Mouse (Mus musculus): ENCODE measurements around the gene Olfr478. TPM values are rescaled to one million over a fixed set of nuclear protein-coding genes. Genes with fewer than 3 reads are reported as not detected.

Gene Olfr478
- not detected in 2 replicates for polyA plus RNA-seq (2012; rRNA removed)

DNA sequence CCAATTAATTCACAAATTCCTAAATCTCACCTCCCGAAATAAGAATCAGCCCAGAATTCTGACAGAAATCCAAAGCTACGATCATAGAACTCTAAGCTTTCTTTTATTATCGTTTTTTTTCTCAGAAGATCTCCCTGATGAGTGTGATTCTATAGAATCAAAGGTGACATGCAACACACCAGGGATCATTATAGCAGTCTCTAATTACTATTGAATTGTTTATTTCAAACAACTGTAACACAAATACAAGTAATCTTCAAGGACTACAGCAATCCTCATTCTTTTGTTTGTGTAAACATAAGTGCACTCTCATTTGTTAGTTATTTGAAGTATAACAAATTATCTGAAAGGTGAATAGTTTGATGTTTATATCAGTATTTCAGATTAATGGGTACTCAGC is at the start of gene Olfr478:
Olfr478 (minus strand) TSS at position 101 of the 400 bp plus-strand sequence.

DNA sequence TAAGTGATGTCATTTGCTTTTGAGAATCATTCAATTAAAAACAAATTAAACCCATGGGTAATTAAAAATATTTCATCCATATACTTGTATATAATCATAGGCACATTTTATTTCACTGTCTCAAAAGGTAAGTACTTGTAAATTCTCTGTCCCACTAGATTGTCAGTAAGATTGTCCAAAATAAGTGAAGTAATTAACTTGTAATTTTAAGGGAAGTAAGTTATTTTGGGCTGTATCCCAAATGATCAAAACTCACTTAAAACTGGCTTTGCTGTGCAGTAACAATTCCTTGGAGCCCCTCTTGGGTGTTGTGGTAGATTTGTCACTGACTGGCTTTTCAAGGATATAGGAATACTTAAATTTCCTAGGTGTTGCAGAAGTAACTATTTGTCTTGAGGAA is 45.8 kb upstream of the Olfr478 start, which contains the start of gene Olfr481:
Olfr481 (plus strand) TSS at position 301 of the 400 bp plus-strand sequence.

DNA sequence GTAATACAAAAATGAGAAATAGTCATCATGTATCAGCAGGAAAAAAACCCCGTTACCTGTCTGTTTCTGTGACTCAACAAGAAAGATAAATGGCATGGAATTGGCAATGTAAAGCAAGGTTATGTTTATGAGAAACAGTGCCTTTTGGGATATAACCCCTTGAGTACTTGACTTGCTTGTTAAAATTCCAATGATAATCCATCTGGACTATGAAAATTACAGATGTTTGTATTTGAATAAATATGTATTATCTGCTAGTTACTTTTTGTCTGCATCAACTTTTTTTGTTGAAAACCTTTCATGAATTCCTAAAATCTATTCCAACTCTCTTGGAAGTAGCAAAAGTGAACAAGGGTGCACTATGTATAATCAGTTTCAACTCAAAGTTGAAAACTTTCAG is 33.5 kb upstream of the Olfr478 start, which contains the start of gene Olfr480:
Olfr480 (minus strand) TSS at position 101 of the 400 bp plus-strand sequence.

DNA sequence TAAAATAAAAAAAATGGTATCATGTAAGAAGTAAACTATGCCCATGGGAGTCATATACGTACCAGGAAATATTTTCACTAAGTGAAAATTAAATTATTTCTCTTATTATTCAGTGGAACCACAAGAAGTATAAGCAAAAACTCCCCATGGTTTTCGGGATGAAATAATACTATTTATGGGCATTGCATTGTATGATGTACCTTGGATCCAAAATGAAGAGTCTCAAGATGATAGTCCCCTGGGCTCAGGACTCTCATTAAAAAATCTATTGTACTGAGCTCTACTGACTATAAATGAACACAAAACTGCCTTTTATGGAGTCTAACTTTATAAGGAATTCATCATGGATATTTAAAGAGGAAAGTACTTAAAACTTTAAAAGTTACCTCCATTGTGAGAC is 16.6 kb upstream of the Olfr478 start, which contains the start of gene Olfr479:
Olfr479 (plus strand) TSS at position 301 of the 400 bp plus-strand sequence.

DNA sequence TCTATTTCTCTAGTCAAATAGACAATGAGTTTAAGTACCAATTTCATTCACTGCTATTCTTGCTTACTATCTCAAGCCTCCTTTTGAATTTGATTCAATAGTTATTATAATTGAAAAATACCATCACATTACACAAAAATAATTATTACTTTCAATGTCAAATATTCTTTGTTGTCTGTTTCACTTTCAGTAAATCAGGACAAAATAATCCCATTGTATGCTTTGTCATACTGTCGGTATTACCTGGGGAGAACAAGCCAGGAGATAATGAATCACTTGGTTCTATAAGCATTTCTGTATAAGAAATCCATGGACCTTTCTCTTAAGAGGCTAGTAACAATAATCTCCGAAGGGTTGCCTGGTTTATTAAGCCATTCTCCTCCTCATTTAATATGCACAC is 47.4 kb downstream of the Olfr478 start, which contains the start of gene Olfr477:
Olfr477 (plus strand) TSS at position 301 of the 400 bp plus-strand sequence.

Other genes with a start within 250 kb of the Olfr478 start
- not detected in 2 replicates for gene Ovch2, start 232.8 kb downstream of the Olfr478 start, polyA plus RNA-seq (2012; rRNA removed)
- gene Olfr467, start 221.7 kb downstream of the Olfr478 start, polyA plus RNA-seq (2012; rRNA removed), result not detected in 2 replicates
- not detected in 2 replicates for gene Olfr469, start 208.4 kb downstream of the Olfr478 start, polyA plus RNA-seq (2012; rRNA removed)
- not detected in 2 replicates for gene Olfr470, start 186.5 kb downstream of the Olfr478 start, polyA plus RNA-seq (2012; rRNA removed)
- gene Olfr472, start 136.1 kb downstream of the Olfr478 start, polyA plus RNA-seq (2012; rRNA removed), result not detected in 2 replicates
- not detected in 2 replicates for gene Olfr473, start 103.5 kb downstream of the Olfr478 start, polyA plus RNA-seq (2012; rRNA removed)
- not detected in 2 replicates for gene Olfr474, start 79.3 kb downstream of the Olfr478 start, polyA plus RNA-seq (2012; rRNA removed)
- not detected in 2 replicates for gene Olfr476, start 69.2 kb downstream of the Olfr478 start, polyA plus RNA-seq (2012; rRNA removed)
- not detected in 2 replicates for gene Olfr477, start 47.3 kb downstream of the Olfr478 start, polyA plus RNA-seq (2012; rRNA removed)
- gene Olfr479, start 16.7 kb upstream of the Olfr478 start, polyA plus RNA-seq (2012; rRNA removed), result not detected in 2 replicates
- not detected in 2 replicates for gene Olfr480, start 33.4 kb upstream of the Olfr478 start, polyA plus RNA-seq (2012; rRNA removed)
- gene Olfr481, start 45.9 kb upstream of the Olfr478 start, polyA plus RNA-seq (2012; rRNA removed), result not detected in 2 replicates
- 0.01 TPM in 1 of 2 replicates, not detected in the other for gene Olfr482, start 63.6 kb upstream of the Olfr478 start, polyA plus RNA-seq (2012; rRNA removed)
- gene Olfr483, start 66.9 kb upstream of the Olfr478 start, polyA plus RNA-seq (2012; rRNA removed), result not detected in 2 replicates
- not detected in 2 replicates for gene Olfr484, start 93.5 kb upstream of the Olfr478 start, polyA plus RNA-seq (2012; rRNA removed)
- not detected in 2 replicates for gene Olfr485, start 125.9 kb upstream of the Olfr478 start, polyA plus RNA-seq (2012; rRNA removed)
- not detected in 2 replicates for gene Olfr486, start 138.8 kb upstream of the Olfr478 start, polyA plus RNA-seq (2012; rRNA removed)
- gene Olfr487, start 180.6 kb upstream of the Olfr478 start, polyA plus RNA-seq (2012; rRNA removed), result not detected in 2 replicates
- gene Olfr488, start 224.4 kb upstream of the Olfr478 start, polyA plus RNA-seq (2012; rRNA removed), result not detected in 2 replicates